Mouse (Mus musculus) hindbrain, embryonic 14.5 days (tissue): Measurements from ENCODE around the gene Hsp90ab1. TPM values are rescaled to one million over a fixed set of nuclear protein-coding genes. Genes with fewer than 3 reads are reported as not detected.

Experiments used
- ATAC-seq: fragments of 200-750 bp; cut with Nextera tagmentation; 2 replicates; pipeline ENCODE4 v1.8.0; 2017; ENCODE audit warnings: moderate number of reproducible peaks, mild to moderate bottlenecking, moderate TSS enrichment, moderate library complexity; ENCODE audit not compliant: low FRiP score
- DNase-seq: peaks from one replicate; pipeline ENCODE4 v3.0.0-alpha.2; 2015; ENCODE audit warnings: low spot score
- H3K27ac ChIP-seq: fragments of 300-500 bp; sonication (generic); 2 replicates; pipeline ENCODE4 v1.5.1; 2014; ENCODE audit warnings: mild to moderate bottlenecking, moderate library complexity
- H3K27me3 ChIP-seq: fragments of 300-500 bp; sonication (generic); 2 replicates; pipeline ENCODE4 v1.6.1; 2014; ENCODE audit warnings: mild to moderate bottlenecking, low read length, mixed read lengths; ENCODE audit not compliant: control insufficient read depth, insufficient read depth
- H3K36me3 ChIP-seq: fragments of 300-500 bp; sonication (generic); replicated peaks from 2 replicates; pipeline ENCODE4 v1.6.1; 2014; ENCODE audit not compliant: control insufficient read depth, insufficient read depth
- H3K4me1 ChIP-seq: fragments of 300-500 bp; sonication (generic); replicated peaks from 2 replicates; pipeline ENCODE4 v1.6.1; 2014; ENCODE audit warnings: antibody characterized with exemption, low read length, mixed read lengths; ENCODE audit not compliant: control insufficient read depth, insufficient read depth
- H3K4me2 ChIP-seq: fragments of 300-500 bp; sonication (generic); replicated peaks from 2 replicates; pipeline ENCODE4 v1.6.1; 2014; ENCODE audit warnings: mild to moderate bottlenecking, moderate library complexity
- H3K4me3 ChIP-seq: fragments of 300-500 bp; sonication (generic); replicated peaks from 2 replicates; pipeline ENCODE4 v1.5.1; 2014; ENCODE audit warnings: mild to moderate bottlenecking, low read length
- H3K9ac ChIP-seq: fragments of 300-500 bp; sonication (generic); 2 replicates; pipeline ENCODE4 v1.6.1; 2014
- H3K9me3 ChIP-seq: fragments of 300-500 bp; sonication (generic); 2 replicates; pipeline ENCODE4 v1.6.1; 2016; ENCODE audit warnings: low read length; ENCODE audit not compliant: control insufficient read depth
- WGBS: fragments of 180-500 bp; shearing (Covaris S2); extraction: QIAGEN DNeasy Blood & Tissue Kit; methylation state at CpG from one replicate; pipeline ENCODE4 v1.1.7; 2014; 5-methylcytosine and 5-hydroxymethylcytosine counted together
- polyA plus RNA-seq: library from polyadenylated mRNA; unstranded; fragments of >200 nt; fragmentation: Nextera tagmentation; extraction: Ambion mirVana; gene quantifications from 2 replicates; pipeline ENCODE4 v1.2.1, GENCODE M21; 2014

Hsp90ab1 gene
- polyA plus RNA-seq, 1 experiment from 2014 or later: 1,324 TPM

- Histone ChIP-seq H3K36me3 (peaks cover 31% of the 10 kb centered on the region), H3K4me2 (no peak overlapping the region), H3K9ac (no peak overlapping the region), H3K4me1 (peaks cover 25% of the 10 kb centered on the region), H3K4me3 (no peak overlapping the region), H3K9me3 (no peaks in the 10 kb centered on the region), H3K27ac (no peak overlapping the region), H3K27me3 (peaks cover 44% of the 10 kb centered on the region)
- no peak for DNase-seq
- 82% methylated on average over 2 of the region's 2 CpGs for WGBS
- ATAC-seq: no peak
Observed at GRCm38 (mm10) chr17:45542705-45543104, 30.4 kb downstream of the Hsp90ab1 start.

GRCm38 (mm10) chr17:45542129-45542528 is 30.9 kb downstream of the Hsp90ab1 start:
- ATAC-seq: no peak

GRCm38 (mm10) chr17:45539664-45540063 is 33.4 kb downstream of the Hsp90ab1 start:
- H3K27ac ChIP-seq: no peak overlapping the region
- ATAC-seq: no peak
- no peak for DNase-seq
- H3K4me2 ChIP-seq: no peak overlapping the region
- H3K36me3 ChIP-seq: peaks cover 7% of the 10 kb centered on the region
- WGBS: 82% methylated on average over 21 of the region's 21 CpGs
- no peak overlapping the region for H3K9ac ChIP-seq
- peaks cover 37% of the 10 kb centered on the region for H3K27me3 ChIP-seq
- no peak overlapping the region for H3K4me3 ChIP-seq
- no peaks in the 10 kb centered on the region for H3K9me3 ChIP-seq
- H3K4me1 ChIP-seq: peaks cover 10% of the 10 kb centered on the region

More at GRCm38 (mm10) chr17:45542129-45542528, 30.9 kb downstream of the Hsp90ab1 start:
- DNase-seq: no peak
- H3K4me2 ChIP-seq: no peak overlapping the region
- peaks cover 46% of the 10 kb centered on the region for H3K27me3 ChIP-seq
- H3K4me3 ChIP-seq: no peak overlapping the region
- no peaks in the 10 kb centered on the region for H3K9me3 ChIP-seq
- peaks cover 31% of the 10 kb centered on the region for H3K36me3 ChIP-seq
- H3K4me1 ChIP-seq: peaks cover 25% of the 10 kb centered on the region
- WGBS: 41% methylated on average over 6 of the region's 6 CpGs
- H3K9ac ChIP-seq: no peak overlapping the region
- H3K27ac ChIP-seq: no peak overlapping the region

- peaks cover 34% of the 10 kb centered on the region for H3K27me3 ChIP-seq
- 66% methylated on average over 4 of the region's 4 CpGs for WGBS
- ATAC-seq (no peak), DNase-seq (no peak)
- H3K9me3 ChIP-seq: no peaks in the 10 kb centered on the region
- H3K9ac ChIP-seq: no peak overlapping the region
- no peak overlapping the region for H3K4me2 ChIP-seq
- H3K27ac ChIP-seq: no peak overlapping the region
- H3K4me3 ChIP-seq: no peak overlapping the region
- H3K36me3 ChIP-seq: no peaks in the 10 kb centered on the region
- no peaks in the 10 kb centered on the region; the same call in 1 of the 2 replicates for H3K4me1 ChIP-seq
Observed at GRCm38 (mm10) chr17:45538394-45538793, 34.7 kb downstream of the Hsp90ab1 start.

- H3K27me3 ChIP-seq: peaks cover 28% of the 10 kb centered on the region
- no peak for ATAC-seq
- no peaks in the 10 kb centered on the region for H3K36me3 ChIP-seq
- no peak overlapping the region for H3K27ac ChIP-seq
- H3K9ac ChIP-seq: no peak overlapping the region
- no peak overlapping the region for H3K4me2 ChIP-seq
- H3K4me1 ChIP-seq: no peaks in the 10 kb centered on the region
- H3K9me3 ChIP-seq: no peaks in the 10 kb centered on the region
- DNase-seq: no peak
- H3K4me3 ChIP-seq: no peak overlapping the region
- 18% methylated on average over 5 of the region's 5 CpGs for WGBS
Observed at GRCm38 (mm10) chr17:45536264-45536663, 36.8 kb downstream of the Hsp90ab1 start.

- H3K4me3 ChIP-seq: no peak overlapping the region
- H3K9me3 ChIP-seq: no peaks in the 10 kb centered on the region
- no peak overlapping the region for H3K9ac ChIP-seq
- H3K4me2 ChIP-seq: no peak overlapping the region
- DNase-seq (no peak), ATAC-seq (no peak)
- 55% methylated on average over 15 of the region's 15 CpGs for WGBS
- no peaks in the 10 kb centered on the region for H3K36me3 ChIP-seq
- peaks cover 27% of the 10 kb centered on the region for H3K27me3 ChIP-seq
- no peaks in the 10 kb centered on the region for H3K4me1 ChIP-seq
- H3K27ac ChIP-seq: no peak overlapping the region
Observed at GRCm38 (mm10) chr17:45532896-45533295, 40.2 kb downstream of the Hsp90ab1 start.

GRCm38 (mm10) chr17:45530346-45530782 is 42.7 kb downstream of the Hsp90ab1 start:
- ATAC-seq: peak; percentile 71; the same call in 1 of the 2 replicates
- no peaks in the 10 kb centered on the region for H3K4me1 ChIP-seq

GRCm38 (mm10) chr17:45526571-45526970 is 46.5 kb downstream of the Hsp90ab1 start:
- Histone ChIP-seq H3K4me2 (no peak overlapping the region), H3K27ac (no peak overlapping the region), H3K9me3 (no peaks in the 10 kb centered on the region), H3K36me3 (no peaks in the 10 kb centered on the region), H3K27me3 (0 out of 2 replicates have a peak, but pooled peaks cover 5% of the 10 kb centered on the region), H3K4me1 (peaks cover 3% of the 10 kb centered on the region; the same call in 1 of the 2 replicates), H3K9ac (no peak overlapping the region), H3K4me3 (no peak overlapping the region)
- WGBS: 22% methylated on average over 5 of the region's 5 CpGs
- ATAC-seq (no peak), DNase-seq (no peak)

More at GRCm38 (mm10) chr17:45530346-45530782, 42.7 kb downstream of the Hsp90ab1 start:
- H3K9ac ChIP-seq: no peak overlapping the region
- no peaks in the 10 kb centered on the region for H3K36me3 ChIP-seq
- peaks cover 14% of the 10 kb centered on the region; the same call in 1 of the 2 replicates for H3K27me3 ChIP-seq
- no peak overlapping the region for H3K4me3 ChIP-seq
- 40% methylated on average over 13 of the region's 13 CpGs for WGBS
- no peaks in the 10 kb centered on the region for H3K9me3 ChIP-seq
- peak; percentile 42 for DNase-seq
- H3K27ac ChIP-seq: no peak overlapping the region
- H3K4me2 ChIP-seq: no peak overlapping the region

- DNase-seq (no peak), ATAC-seq (no peak; the same call in 1 of the 2 replicates)
- 0 out of 2 replicates have a peak, but pooled peaks cover 5% of the 10 kb centered on the region for H3K27me3 ChIP-seq
- no peak overlapping the region for H3K9ac ChIP-seq
- 59% methylated on average over 4 of the region's 4 CpGs for WGBS
- no peak overlapping the region for H3K4me2 ChIP-seq
- 0 out of 2 replicates have a peak, but pooled peaks cover 12% of the 10 kb centered on the region for H3K36me3 ChIP-seq
- no peak overlapping the region for H3K4me3 ChIP-seq
- no peaks in the 10 kb centered on the region for H3K9me3 ChIP-seq
- peaks cover 3% of the 10 kb centered on the region; the same call in 1 of the 2 replicates for H3K4me1 ChIP-seq
- no peak overlapping the region for H3K27ac ChIP-seq
Observed at GRCm38 (mm10) chr17:45524961-45525360, 48.1 kb downstream of the Hsp90ab1 start.
